Mouse (Mus musculus): ENCODE measurements around the gene Sult2b1. TPM values are rescaled to one million over a fixed set of nuclear protein-coding genes. Genes with fewer than 3 reads are reported as not detected.

Gene Sult2b1
- polyA plus RNA-seq, 1 experiment from 2014 or later = 0.30 TPM

DNA sequence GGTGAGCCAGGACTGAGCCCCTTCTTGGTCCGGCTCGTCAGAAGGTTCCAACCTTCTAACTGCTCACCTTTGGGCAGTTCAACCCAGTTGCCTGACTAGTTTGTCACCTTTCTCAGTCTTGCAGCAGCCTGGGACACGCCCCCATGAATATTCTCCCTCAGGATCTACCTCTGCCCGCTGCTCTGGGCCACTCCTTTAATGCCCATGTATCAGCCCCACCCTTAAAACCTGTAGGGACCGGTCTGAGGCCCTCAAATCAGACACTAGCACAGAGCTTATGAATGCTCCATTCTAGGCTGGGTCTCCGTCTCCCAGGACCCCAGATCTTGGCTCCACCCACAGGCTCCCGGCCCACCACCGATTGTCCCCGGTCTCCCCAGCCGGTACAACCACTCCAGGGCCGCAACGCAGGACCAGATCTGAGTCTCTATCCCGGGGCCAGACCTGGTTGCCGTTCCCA is 69.8 kb downstream of the Sult2b1 start:
- WGBS = 10% methylated on average over 14 of the region's 14 CpGs
- H3K4me2 ChIP-seq (ENCODE audit: low read length) = peak overlapping the region; percentile 90
- no peaks in the 10 kb centered on the region for H3K27me3 ChIP-seq (ENCODE audit: control insufficient read depth, insufficient read depth, low read length)
- H3K9me3 ChIP-seq (ENCODE audit: control insufficient read depth, low read length) = no peaks in the 10 kb centered on the region
- H3K4me3 ChIP-seq (ENCODE audit: control insufficient read depth in 1 of 2, insufficient read depth in 1 of 2, low read depth in 1 of 2, low read length in 2 of 2) = peak overlapping the region; percentile 58 to 64
- no peak overlapping the region; a peak in 1 of 4 replicates for H3K27ac ChIP-seq (replicated peaks in 1 of 2; ENCODE audit: control insufficient read depth in 1 of 2, insufficient read depth in 1 of 2, low read depth in 2 of 2, low read length in 2 of 2)
- peaks cover 53% of the 10 kb centered on the region for H3K36me3 ChIP-seq (ENCODE audit: control insufficient read depth, insufficient read depth, low read length)
- peak overlapping the region; percentile 81 for H3K9ac ChIP-seq (ENCODE audit: low read length)
- ATAC-seq (ENCODE audit: insufficient number of reproducible peaks, insufficient read depth, low FRiP score, low read depth) = peak; percentile 2; the same call in 1 of the 2 replicates
- peaks cover 17 to 40% of the 10 kb centered on the region in 2 experiments for H3K4me1 ChIP-seq (ENCODE audit: control insufficient read depth in 2 of 2, insufficient read depth in 2 of 2, low read length in 2 of 2)

- Histone ChIP-seq H3K9ac (ENCODE audit: low read length) (peak overlapping the region; percentile 81), H3K4me3 (ENCODE audit: control insufficient read depth in 1 of 2, insufficient read depth in 1 of 2, low read depth in 1 of 2, low read length in 2 of 2) (peak overlapping the region in 1 of 2 experiments; percentile 64; a peak in 2 of 4 replicates), H3K27ac (replicated peaks in 1 of 2; ENCODE audit: control insufficient read depth in 1 of 2, insufficient read depth in 1 of 2, low read depth in 2 of 2, low read length in 2 of 2) (no peak overlapping the region), H3K4me2 (ENCODE audit: low read length) (peak overlapping the region; percentile 90), H3K9me3 (ENCODE audit: control insufficient read depth, low read length) (no peaks in the 10 kb centered on the region), H3K27me3 (ENCODE audit: control insufficient read depth, insufficient read depth, low read length) (no peaks in the 10 kb centered on the region), H3K4me1 (ENCODE audit: control insufficient read depth in 2 of 2, insufficient read depth in 2 of 2, low read length in 2 of 2) (peaks cover 17 to 33% of the 10 kb centered on the region in 2 experiments), H3K36me3 (ENCODE audit: control insufficient read depth, insufficient read depth, low read length) (peaks cover 47% of the 10 kb centered on the region)
- 80% methylated on average over 6 of the region's 6 CpGs for WGBS
- no peak for ATAC-seq (ENCODE audit: insufficient number of reproducible peaks, insufficient read depth, low FRiP score, low read depth)
These were observed 70.5 kb downstream of the Sult2b1 start for GRCm38 (mm10) chr7:45713881-45714520.

DNA sequence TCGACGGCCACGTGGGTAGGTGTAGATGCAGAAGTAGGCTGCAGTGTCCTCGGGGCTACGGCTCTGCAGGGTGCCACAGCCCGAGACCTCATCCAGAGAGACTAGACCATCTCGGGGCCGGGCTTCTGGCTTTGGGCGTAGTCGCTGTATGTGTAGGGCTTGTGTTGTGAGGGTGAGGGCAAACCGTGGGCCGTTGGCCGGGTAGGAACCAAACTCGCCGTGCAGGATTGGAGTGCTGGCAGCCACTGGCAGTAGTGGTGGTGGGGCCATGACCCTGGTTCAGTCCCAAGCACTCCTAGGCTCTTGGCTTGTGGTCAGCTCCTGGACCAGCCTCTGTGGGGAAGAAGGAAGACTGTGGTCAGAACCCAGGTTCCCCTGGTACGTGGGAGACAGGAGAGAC is 71.1 kb downstream of the Sult2b1 start:
- Histone ChIP-seq H3K27me3 (ENCODE audit: control insufficient read depth, insufficient read depth, low read length) (no peaks in the 10 kb centered on the region), H3K36me3 (ENCODE audit: control insufficient read depth, insufficient read depth, low read length) (peaks cover 45% of the 10 kb centered on the region), H3K27ac (replicated peaks in 1 of 2; ENCODE audit: control insufficient read depth in 1 of 2, insufficient read depth in 1 of 2, low read depth in 2 of 2, low read length in 2 of 2) (no peak overlapping the region), H3K4me3 (ENCODE audit: control insufficient read depth in 1 of 2, insufficient read depth in 1 of 2, low read depth in 1 of 2, low read length in 2 of 2) (no peak overlapping the region), H3K9ac (ENCODE audit: low read length) (no peak overlapping the region), H3K9me3 (ENCODE audit: control insufficient read depth, low read length) (no peaks in the 10 kb centered on the region), H3K4me1 (ENCODE audit: control insufficient read depth in 2 of 2, insufficient read depth in 2 of 2, low read length in 2 of 2) (peaks cover 15 to 34% of the 10 kb centered on the region in 2 experiments), H3K4me2 (ENCODE audit: low read length) (no peak overlapping the region)
- 93% methylated on average over 16 of the region's 16 CpGs for WGBS
- ATAC-seq (ENCODE audit: insufficient number of reproducible peaks, insufficient read depth, low FRiP score, low read depth) = no peak

- 87% methylated on average over 21 of the region's 21 CpGs for WGBS
- Histone ChIP-seq H3K4me3 (ENCODE audit: control insufficient read depth in 1 of 2, insufficient read depth in 1 of 2, low read depth in 1 of 2, low read length in 2 of 2) (no peak overlapping the region), H3K9ac (ENCODE audit: low read length) (no peak overlapping the region), H3K4me2 (ENCODE audit: low read length) (no peak overlapping the region), H3K27ac (replicated peaks in 1 of 2; ENCODE audit: control insufficient read depth in 1 of 2, insufficient read depth in 1 of 2, low read depth in 2 of 2, low read length in 2 of 2) (no peak overlapping the region), H3K9me3 (ENCODE audit: control insufficient read depth, low read length) (no peaks in the 10 kb centered on the region), H3K36me3 (ENCODE audit: control insufficient read depth, insufficient read depth, low read length) (peaks cover 45% of the 10 kb centered on the region), H3K27me3 (ENCODE audit: control insufficient read depth, insufficient read depth, low read length) (no peaks in the 10 kb centered on the region), H3K4me1 (ENCODE audit: control insufficient read depth in 2 of 2, insufficient read depth in 2 of 2, low read length in 2 of 2) (peaks cover 22 to 45% of the 10 kb centered on the region in 2 experiments)
- no peak for ATAC-seq (ENCODE audit: insufficient number of reproducible peaks, insufficient read depth, low FRiP score, low read depth)
These were observed 72.3 kb downstream of the Sult2b1 start for GRCm38 (mm10) chr7:45712022-45712757.

DNA sequence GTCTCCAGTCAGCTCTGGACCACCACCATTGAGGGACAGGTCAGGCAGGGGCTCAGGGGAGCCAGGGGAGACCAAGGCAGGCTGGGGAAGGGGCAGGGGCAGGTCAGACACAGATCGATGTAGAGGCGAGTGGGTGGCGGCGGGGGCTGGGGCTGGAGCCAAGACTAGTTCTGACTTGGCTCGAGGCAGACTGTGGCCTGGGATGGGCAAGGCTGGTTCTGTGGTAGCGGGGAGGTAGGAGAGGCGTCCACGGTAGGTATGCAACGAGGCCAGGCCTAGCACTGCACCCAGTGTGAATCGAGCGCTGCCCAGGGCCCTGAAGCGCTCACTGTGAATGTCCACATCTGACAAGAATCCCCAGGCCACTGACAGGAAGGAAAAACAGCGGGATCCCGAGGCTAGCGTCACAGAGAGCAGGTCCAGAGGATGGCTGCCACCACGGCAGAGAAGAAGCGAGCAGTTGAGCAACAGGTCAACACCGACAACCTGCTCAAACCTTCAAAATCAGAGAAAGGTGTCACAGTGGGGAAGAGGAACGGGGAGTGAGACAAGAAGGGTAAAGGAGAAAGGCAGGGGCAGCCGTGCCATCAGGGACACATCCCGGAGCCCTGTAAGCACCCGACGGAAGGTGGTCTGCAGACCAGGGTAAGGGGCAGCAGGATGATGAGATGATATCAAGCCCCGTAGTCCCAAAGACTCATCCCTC is 73.0 kb downstream of the Sult2b1 start:
- 90% methylated on average over 24 of the region's 24 CpGs for WGBS
- ATAC-seq (ENCODE audit: insufficient number of reproducible peaks, insufficient read depth, low FRiP score, low read depth) = no peak
- Histone ChIP-seq H3K4me2 (ENCODE audit: low read length) (no peak overlapping the region), H3K9me3 (ENCODE audit: control insufficient read depth, low read length) (no peaks in the 10 kb centered on the region), H3K36me3 (ENCODE audit: control insufficient read depth, insufficient read depth, low read length) (peaks cover 45% of the 10 kb centered on the region), H3K4me1 (ENCODE audit: control insufficient read depth in 2 of 2, insufficient read depth in 2 of 2, low read length in 2 of 2) (peaks cover 23 to 42% of the 10 kb centered on the region in 2 experiments), H3K4me3 (ENCODE audit: control insufficient read depth in 1 of 2, insufficient read depth in 1 of 2, low read depth in 1 of 2, low read length in 2 of 2) (no peak overlapping the region), H3K27ac (replicated peaks in 1 of 2; ENCODE audit: control insufficient read depth in 1 of 2, insufficient read depth in 1 of 2, low read depth in 2 of 2, low read length in 2 of 2) (no peak overlapping the region), H3K27me3 (ENCODE audit: control insufficient read depth, insufficient read depth, low read length) (no peaks in the 10 kb centered on the region), H3K9ac (ENCODE audit: low read length) (no peak overlapping the region)

- H3K4me2 ChIP-seq (ENCODE audit: low read length) = no peak overlapping the region
- H3K36me3 ChIP-seq (ENCODE audit: control insufficient read depth, insufficient read depth, low read length) = peaks cover 45% of the 10 kb centered on the region
- no peak overlapping the region for H3K27ac ChIP-seq (replicated peaks in 1 of 2; ENCODE audit: control insufficient read depth in 1 of 2, insufficient read depth in 1 of 2, low read depth in 2 of 2, low read length in 2 of 2)
- H3K4me1 ChIP-seq (ENCODE audit: control insufficient read depth in 2 of 2, insufficient read depth in 2 of 2, low read length in 2 of 2) = peaks cover 19 to 38% of the 10 kb centered on the region in 2 experiments
- WGBS = 89% methylated on average over 20 of the region's 20 CpGs
- no peak for ATAC-seq (ENCODE audit: insufficient number of reproducible peaks, insufficient read depth, low FRiP score, low read depth)
- no peaks in the 10 kb centered on the region for H3K27me3 ChIP-seq (ENCODE audit: control insufficient read depth, insufficient read depth, low read length)
- no peaks in the 10 kb centered on the region for H3K9me3 ChIP-seq (ENCODE audit: control insufficient read depth, low read length)
- H3K4me3 ChIP-seq (ENCODE audit: control insufficient read depth in 1 of 2, insufficient read depth in 1 of 2, low read depth in 1 of 2, low read length in 2 of 2) = no peak overlapping the region
- no peak overlapping the region for H3K9ac ChIP-seq (ENCODE audit: low read length)
These were observed 73.8 kb downstream of the Sult2b1 start for GRCm38 (mm10) chr7:45710477-45711191.

Measured in heart, embryonic 14.5 days (tissue).